Mouse (Mus musculus): ENCODE measurements around the gene Taf1d.
"Not testable (repeated sequence)": the region's sequence is repeated elsewhere in the genome, so short reads cannot be mapped to it uniquely, and the experiment has no call there.

The Taf1d gene

DNA sequence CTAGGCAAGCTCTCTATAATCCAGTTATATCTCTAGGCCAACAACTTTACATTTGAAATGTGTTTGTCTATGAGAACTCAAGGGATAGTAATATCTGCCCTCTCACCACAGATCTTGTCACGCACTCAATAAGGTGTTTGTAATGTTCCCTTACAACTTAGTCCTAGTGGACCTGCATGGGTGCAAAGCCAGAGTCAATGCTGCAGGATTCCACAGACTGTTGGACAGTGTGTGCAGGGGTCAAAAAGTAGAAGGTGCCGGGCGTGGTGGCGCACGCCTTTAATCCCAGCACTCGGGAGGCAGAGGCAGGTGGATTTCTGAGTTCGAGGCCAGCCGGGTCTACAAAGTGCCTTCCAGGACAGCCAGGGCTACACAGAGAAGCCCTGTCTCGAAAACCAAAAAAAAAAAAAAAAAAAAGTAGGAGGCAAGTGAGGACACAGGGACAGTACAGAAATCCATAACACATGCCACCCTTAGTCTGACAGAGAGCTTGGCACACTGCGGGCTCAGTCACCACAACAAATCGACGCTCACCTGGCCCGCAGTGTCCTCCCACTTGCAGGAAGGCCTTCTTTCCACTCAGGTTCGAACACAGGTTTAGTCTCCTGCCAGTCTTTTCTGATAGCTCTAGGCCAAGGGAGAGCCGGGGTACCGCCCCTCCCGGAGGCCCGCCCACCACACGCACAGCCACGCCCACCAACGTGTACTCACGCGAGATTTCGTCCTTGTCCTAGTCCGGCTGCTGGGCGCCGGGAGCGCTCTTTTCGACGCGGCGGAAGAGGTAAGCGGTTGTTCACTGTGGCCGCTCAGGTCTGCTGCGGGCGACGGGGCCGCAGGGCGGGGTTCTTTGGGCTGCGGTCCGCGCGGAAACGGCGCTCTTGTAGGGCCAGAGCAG, at the start of gene Taf1d:
TSS of gene Taf1d (plus strand) at position 712 of the 895 bp plus-strand sequence.
- DNase-seq, result peak; percentile 98

- no peak for DNase-seq
Observed at GRCm38 (mm10) chr9:15256214-15256613, 49.8 kb upstream of the Taf1d start.

- DNase-seq, result no peak
Observed at GRCm38 (mm10) chr9:15261980-15262379, 44.0 kb upstream of the Taf1d start.

- no peak for DNase-seq
Observed at GRCm38 (mm10) chr9:15263487-15263886, 42.5 kb upstream of the Taf1d start.

GRCm38 (mm10) chr9:15273981-15274380, 32.0 kb upstream of the Taf1d start:
- DNase-seq, result no peak

DNA sequence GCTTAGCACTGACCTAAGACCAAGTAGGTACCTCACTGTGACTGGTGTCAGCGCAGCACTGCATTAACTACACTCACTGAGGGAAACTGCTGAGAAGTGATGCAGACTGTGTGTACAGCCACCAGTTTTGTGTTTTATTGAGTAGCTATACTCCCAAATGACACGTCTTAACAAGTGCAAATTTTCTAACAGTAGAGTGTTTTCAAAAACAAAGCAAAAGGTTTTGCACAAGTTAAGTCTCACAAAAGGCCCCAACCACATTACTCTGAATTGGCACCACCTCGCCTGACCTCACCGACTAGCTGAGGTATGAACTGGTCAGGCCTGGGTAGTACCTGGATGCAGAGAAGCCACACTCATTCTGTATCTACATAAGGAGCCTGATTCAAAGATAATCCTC, 29.2 kb upstream of the Taf1d start:
- no peak for DNase-seq

DNA sequence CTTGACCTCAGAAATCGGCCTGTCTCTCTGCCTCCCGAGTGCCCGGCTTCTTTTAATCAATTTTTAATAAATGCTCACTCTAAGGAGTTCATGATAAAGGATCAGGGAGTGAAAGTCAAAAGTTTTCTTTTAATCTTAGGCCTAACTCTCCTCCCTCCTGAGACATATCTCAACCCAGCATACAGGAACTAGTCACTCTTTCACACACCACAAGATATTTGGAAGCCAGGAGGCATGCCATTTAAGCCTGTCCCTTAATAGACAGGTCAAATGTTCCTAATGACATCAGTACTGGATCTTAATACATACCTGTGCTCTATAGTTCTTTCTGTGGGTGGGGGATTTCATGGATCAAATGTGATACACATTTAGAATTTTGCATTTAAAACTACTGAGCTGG, 27.7 kb upstream of the Taf1d start:
- DNase-seq, result no peak

- no peak for DNase-seq
Observed at GRCm38 (mm10) chr9:15279139-15279648, 26.8 kb upstream of the Taf1d start.

DNA sequence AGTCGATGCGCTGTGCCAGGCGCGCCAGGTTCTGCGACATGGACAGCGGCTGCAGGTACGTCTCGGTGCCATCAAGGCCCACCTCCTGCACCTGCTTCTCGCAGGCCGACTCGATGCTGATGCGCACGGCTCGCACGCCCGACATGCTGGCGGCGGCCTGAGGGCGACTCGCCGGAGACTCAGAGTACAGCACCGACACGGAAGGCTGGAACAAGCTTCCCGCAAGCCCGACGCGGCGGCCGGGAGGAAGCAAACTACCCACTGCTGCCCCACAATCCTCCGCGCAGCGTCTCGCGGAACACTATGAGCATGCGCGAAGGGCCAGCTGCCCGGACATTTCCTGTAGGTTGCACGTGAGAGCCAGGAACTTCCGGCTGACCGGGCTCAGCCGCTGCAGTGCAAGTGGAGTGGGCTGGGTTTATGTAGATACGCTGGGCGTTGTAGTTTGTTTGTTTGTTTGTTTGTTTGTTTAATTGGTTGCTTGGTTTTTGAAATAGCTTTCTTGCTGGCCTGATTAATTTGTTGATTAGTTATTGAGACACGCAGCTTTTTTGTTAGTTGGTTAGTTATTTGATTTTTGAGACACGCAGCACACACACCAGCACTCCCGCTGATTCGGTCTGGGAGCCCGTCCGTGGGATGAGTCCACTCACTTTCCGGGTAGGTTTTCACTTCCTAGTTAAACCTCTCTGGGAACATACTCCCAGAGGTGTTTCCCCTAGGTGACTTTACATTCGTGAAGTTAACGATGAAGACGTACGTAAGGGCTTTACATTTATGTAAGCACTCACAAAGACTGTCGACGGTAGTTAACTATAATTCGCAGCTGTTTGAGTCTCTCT, 26.1 kb upstream of the Taf1d start, which contains the start of gene Med17:
TSS of gene Med17 (minus strand) at position 283 of the 842 bp plus-strand sequence.
- DNase-seq, result peak; percentile 94

DNA sequence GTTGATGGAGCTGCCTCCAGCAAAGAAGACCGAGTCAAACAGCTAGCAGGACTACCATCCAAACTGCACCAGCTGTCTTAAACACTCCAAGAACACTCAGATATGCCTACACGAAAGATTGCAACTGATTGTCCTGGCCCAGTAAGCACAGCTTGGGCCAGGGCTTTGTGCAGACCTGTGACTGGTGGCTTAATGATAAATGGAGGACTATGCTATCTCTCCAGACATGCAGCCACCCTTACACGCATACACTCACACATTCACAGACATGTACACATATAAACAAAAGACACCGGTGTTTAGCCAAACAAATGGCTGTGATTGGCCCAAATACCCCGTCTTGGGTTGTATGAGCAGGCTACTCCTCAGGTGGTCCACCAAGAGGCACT, 25.5 kb upstream of the Taf1d start:
- no peak for DNase-seq

- DNase-seq, result no peak
Observed at GRCm38 (mm10) chr9:15285443-15285842, 20.6 kb upstream of the Taf1d start.

DNA sequence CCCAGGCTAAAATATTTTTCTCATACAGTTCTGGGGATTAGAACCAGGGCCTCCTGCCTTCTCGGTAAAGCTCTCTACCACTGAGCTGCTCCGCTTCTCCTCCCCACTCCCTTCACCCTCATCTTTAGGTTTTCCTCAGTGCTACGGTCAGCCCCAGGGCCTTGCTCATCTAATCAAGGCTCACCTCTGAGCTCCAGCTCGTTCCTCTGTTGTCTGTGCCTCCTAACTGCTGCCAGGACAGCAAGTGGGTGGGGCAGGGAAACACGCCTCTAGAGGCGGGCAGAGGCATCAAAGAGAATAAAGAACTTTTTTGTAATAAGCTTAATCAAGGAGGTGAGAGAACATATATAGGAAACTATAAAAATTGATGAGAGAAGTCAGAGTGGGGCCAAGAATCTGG, 18.2 kb upstream of the Taf1d start:
- DNase-seq, result no peak

- DNase-seq, result no peak
Observed at GRCm38 (mm10) chr9:15288402-15288801, 17.6 kb upstream of the Taf1d start.

- DNase-seq, result no peak
Observed at GRCm38 (mm10) chr9:15289251-15289650, 16.8 kb upstream of the Taf1d start.

GRCm38 (mm10) chr9:15297112-15297511, 8.9 kb upstream of the Taf1d start:
- DNase-seq, result no peak

GRCm38 (mm10) chr9:15298451-15298850, 7.6 kb upstream of the Taf1d start:
- no peak for DNase-seq

- no peak for DNase-seq
Observed at GRCm38 (mm10) chr9:15300056-15300455, 6.0 kb upstream of the Taf1d start.

- peak; percentile 65 to 66 for DNase-seq
Observed at GRCm38 (mm10) chr9:15301399-15301798, 4.6 kb upstream of the Taf1d start.

GRCm38 (mm10) chr9:15302006-15302405, 4.0 kb upstream of the Taf1d start:
- DNase-seq, result not testable (repeated sequence)

GRCm38 (mm10) chr9:15302881-15303280, 3.1 kb upstream of the Taf1d start:
- DNase-seq, result no peak

GRCm38 (mm10) chr9:15306398-15307119, 545 bp downstream of the Taf1d start, which contains the start of gene 4931406C07Rik:
Gene 4931406C07Rik, minus strand, starts transcription at chr9:15306448.
- DNase-seq, result no peak

DNA sequence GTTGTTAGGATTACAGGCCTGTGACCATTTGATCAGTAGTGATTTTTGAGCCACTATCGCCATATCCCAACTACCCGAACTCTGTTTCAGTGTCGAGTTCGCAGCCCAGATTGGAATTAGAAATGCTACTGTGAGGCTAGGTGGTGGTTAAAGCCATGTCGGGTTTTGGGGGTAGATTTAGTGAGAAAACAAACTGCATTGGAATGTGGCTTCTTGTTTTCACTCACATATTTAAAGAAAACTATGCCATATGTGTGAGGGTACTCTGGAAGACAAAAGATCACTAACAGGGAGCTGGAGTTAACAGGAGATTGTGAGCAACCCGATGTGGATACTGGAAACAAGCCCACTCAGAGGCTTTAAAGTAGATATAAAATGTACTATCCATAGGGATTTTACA, 1.2 kb downstream of the Taf1d start:
- no peak for DNase-seq

DNA sequence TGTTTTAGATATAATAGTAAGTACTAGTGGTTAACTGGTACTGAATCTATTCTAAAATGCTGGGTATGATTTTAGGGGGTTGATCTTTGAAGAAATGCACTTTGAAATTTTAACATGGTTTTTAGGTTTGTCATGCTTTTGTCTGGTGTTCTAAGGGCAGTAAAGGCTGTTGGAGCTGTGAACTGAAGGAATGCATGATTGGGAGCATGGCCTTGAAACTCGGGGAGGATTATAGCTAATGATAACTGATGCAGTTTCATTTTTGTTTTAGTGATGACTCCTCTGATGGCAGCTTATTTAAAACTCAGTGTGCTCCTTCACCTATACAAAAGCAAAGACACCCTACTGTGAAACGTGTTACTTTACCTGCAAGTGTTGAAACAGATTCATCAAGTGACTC, 2.2 kb downstream of the Taf1d start:
- no peak for DNase-seq

Data from lung, adult 18-20 months (tissue).